Mouse (Mus musculus) G1E (cell line): ENCODE data around the gene Pdcd11.

Experiments
- CTCF ChIP-seq: IDR thresholded peaks from 2 replicates; pipeline ENCODE4 v1.5.1; 2012; ENCODE audit warnings: low read depth, low read length, inconsistent platforms, mixed read lengths
- GATA1 ChIP-seq: IDR thresholded peaks from 2 replicates; pipeline ENCODE4 v1.6.1; 2012; ENCODE audit warnings: borderline replicate concordance, low read length, inconsistent platforms, mixed read lengths

GRCm38 (mm10) chr19:47149854-47150253 is 59.3 kb downstream of the Pdcd11 start:
- TF ChIP-seq CTCF, result no peak
- TF ChIP-seq GATA1, result no peak
